27 mouse cellular contexts compared by ENCODE assay signal in the genomic region with DNA sequence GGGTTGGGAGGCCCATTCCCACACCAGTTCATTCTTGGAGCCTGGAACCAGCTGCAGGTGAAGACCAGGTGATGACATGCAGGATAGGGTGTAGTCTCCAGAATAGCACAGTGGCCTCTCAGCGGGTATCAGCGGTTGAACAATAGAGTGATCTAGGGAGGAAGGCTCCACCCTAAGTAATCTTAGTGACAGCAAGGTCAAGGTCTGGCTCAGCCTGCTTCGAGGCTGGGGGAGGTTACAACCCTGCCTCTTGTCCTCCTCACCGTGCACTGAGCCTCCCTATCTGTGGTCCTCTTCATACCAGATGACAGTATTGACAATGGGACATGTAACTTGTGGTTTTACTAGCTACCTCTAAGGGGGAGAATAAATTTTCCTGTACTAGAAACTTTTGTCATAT.
"Had no signal": no experiment of that assay in that cellular context is flagged by ENCODE, and none has a peak within 500 bp of the region (broad histone marks: within the 10 kb centered on the region; RNA-seq: fewer than 3 reads in every experiment).

No protein-coding gene starts in this region.

- H3K9me3 ChIP-seq: embryonic facial prominence, embryonic 10.5 days; embryonic facial prominence, embryonic 12.5 days; embryonic facial prominence, embryonic 13.5 days; embryonic facial prominence, embryonic 15.5 days; forebrain, embryonic 10.5 days; forebrain, embryonic 12.5 days; forebrain, embryonic 13.5 days; forebrain, embryonic 15.5 days; heart, embryonic 10.5 days had no signal

- H3K27me3 ChIP-seq: embryonic facial prominence, embryonic 15.5 days; forebrain, embryonic 12.5 days; forebrain, embryonic 13.5 days; forebrain, embryonic 15.5 days had no signal

- H3K36me3 ChIP-seq: embryonic facial prominence, embryonic 10.5 days; embryonic facial prominence, embryonic 12.5 days; embryonic facial prominence, embryonic 13.5 days; embryonic facial prominence, embryonic 15.5 days; forebrain, embryonic 10.5 days; forebrain, embryonic 12.5 days; forebrain, embryonic 15.5 days; heart, embryonic 10.5 days had no signal

- H3K9ac ChIP-seq: embryonic facial prominence, embryonic 12.5 days; embryonic facial prominence, embryonic 13.5 days; embryonic facial prominence, embryonic 15.5 days; forebrain, embryonic 12.5 days; forebrain, embryonic 13.5 days; forebrain, embryonic 15.5 days; forebrain, postnatal 0 days had no signal

- ATAC-seq: forebrain, embryonic 13.5 days; forebrain, embryonic 14.5 days; forebrain, embryonic 15.5 days; forebrain, embryonic 16.5 days; forebrain, postnatal 0 days had no signal

- H3K4me1 ChIP-seq: embryonic facial prominence, embryonic 15.5 days; forebrain, embryonic 10.5 days; forebrain, embryonic 12.5 days; forebrain, embryonic 13.5 days; forebrain, embryonic 15.5 days had no signal

- DNase-seq: cerebellum, adult 9-11 months; cerebellum, postnatal 10 days; cerebellum, postnatal 14 days; cerebellum, postnatal 25 days; cerebellum, postnatal 36 days; embryo, embryonic 11 days; forebrain, postnatal 0 days; gastrocnemius, adult 2 months; gastrocnemius, postnatal 10 days; gastrocnemius, postnatal 14 days; gastrocnemius, postnatal 25 days; gastrocnemius, postnatal 36 days; heart, adult 11 months; heart, adult 18-20 months; heart, adult 2 months had no signal

- H3K27ac ChIP-seq: embryonic facial prominence, embryonic 12.5 days; embryonic facial prominence, embryonic 13.5 days; embryonic facial prominence, embryonic 15.5 days; forebrain, embryonic 10.5 days; forebrain, embryonic 12.5 days; forebrain, embryonic 13.5 days; forebrain, embryonic 15.5 days; gastrocnemius, adult 2 months; heart, adult 2 months; heart, embryonic 10.5 days had no signal

- H3K4me2 ChIP-seq: embryonic facial prominence, embryonic 12.5 days; embryonic facial prominence, embryonic 13.5 days; embryonic facial prominence, embryonic 15.5 days; forebrain, embryonic 12.5 days; forebrain, embryonic 13.5 days; forebrain, embryonic 15.5 days had no signal

- H3K4me3 ChIP-seq: embryonic facial prominence, embryonic 10.5 days; embryonic facial prominence, embryonic 12.5 days; embryonic facial prominence, embryonic 13.5 days; embryonic facial prominence, embryonic 15.5 days; erythroblast, embryonic 14.5 days; forebrain, embryonic 10.5 days; forebrain, embryonic 12.5 days; forebrain, embryonic 13.5 days; forebrain, embryonic 15.5 days; gastrocnemius, adult 2 months; heart, adult 2 months; heart, embryonic 10.5 days had no signal
